Mouse (Mus musculus) lung, postnatal 0 days (tissue): ENCODE results near the gene Uox. TPM values are rescaled to one million over a fixed set of nuclear protein-coding genes. Genes with fewer than 3 reads are reported as not detected.

ENCODE experiments used
- ATAC-seq: fragments of 200-750 bp; cut with Nextera tagmentation; 2 replicates; pipeline ENCODE4 v1.8.0; 2017; ENCODE audit warnings: moderate library complexity
- DNase-seq: peaks from one replicate; pipeline ENCODE4 v3.0.0-alpha.2; 2016; ENCODE audit warnings: low spot score
- H3K27ac ChIP-seq: fragments of 300-500 bp; sonication (generic); 2 replicates; pipeline ENCODE4 v1.5.1; 2014; ENCODE audit warnings: antibody characterized with exemption, mild to moderate bottlenecking, low read length, mixed read lengths
- H3K27me3 ChIP-seq: fragments of 300-500 bp; sonication (generic); replicated peaks from 2 replicates; pipeline ENCODE4 v1.6.1; 2014; ENCODE audit warnings: low read length, mixed read lengths; ENCODE audit not compliant: insufficient read depth
- H3K36me3 ChIP-seq: fragments of 300-500 bp; sonication (generic); 2 replicates; pipeline ENCODE4 v1.6.1; 2014; ENCODE audit warnings: low read length, mixed read lengths; ENCODE audit not compliant: insufficient read depth
- H3K4me1 ChIP-seq: fragments of 300-500 bp; sonication (generic); 2 replicates; pipeline ENCODE4 v1.6.1; 2014; ENCODE audit warnings: antibody characterized with exemption, low read depth, low read length, mixed read lengths; ENCODE audit not compliant: insufficient read depth
- H3K4me2 ChIP-seq: fragments of 300-500 bp; sonication (generic); replicated peaks from 2 replicates; pipeline ENCODE4 v1.6.1; 2014; ENCODE audit warnings: low read depth, mild to moderate bottlenecking, low read length, moderate library complexity, mixed read lengths
- H3K4me3 ChIP-seq: fragments of 300-500 bp; sonication (generic); 2 replicates; pipeline ENCODE4 v1.5.1; 2014; ENCODE audit warnings: low read depth, low read length
- H3K9ac ChIP-seq: fragments of 300-500 bp; sonication (generic); replicated peaks from 2 replicates; pipeline ENCODE4 v1.6.1; 2014; ENCODE audit warnings: low read depth, mild to moderate bottlenecking
- H3K9me3 ChIP-seq: fragments of 300-500 bp; sonication (generic); 2 replicates; pipeline ENCODE4 v1.6.1; 2016; ENCODE audit warnings: low read length, mixed read lengths
- CTCF ChIP-seq: IDR thresholded peaks from 2 replicates; pipeline ENCODE4 v1.5.1; 2016; ENCODE audit warnings: antibody characterized with exemption, mild to moderate bottlenecking
- EP300 ChIP-seq: IDR thresholded peaks from 2 replicates; pipeline ENCODE4 v1.6.1; 2016; ENCODE audit warnings: antibody characterized with exemption, mild to moderate bottlenecking, control low read depth
- WGBS: fragments of 180-500 bp; shearing (Covaris S2); extraction: QIAGEN DNeasy Blood & Tissue Kit; methylation state at CpG from one replicate; pipeline ENCODE4 v1.1.7; 2014; 5-methylcytosine and 5-hydroxymethylcytosine counted together
- polyA plus RNA-seq: library from polyadenylated mRNA; unstranded; fragments of >200 nt; fragmentation: Nextera tagmentation; extraction: Ambion mirVana; gene quantifications from 2 replicates; pipeline ENCODE4 v1.2.1, GENCODE M21; 2015

Gene Uox
- polyA plus RNA-seq: 0.29 and 0.63 TPM in 2 replicates

DNA sequence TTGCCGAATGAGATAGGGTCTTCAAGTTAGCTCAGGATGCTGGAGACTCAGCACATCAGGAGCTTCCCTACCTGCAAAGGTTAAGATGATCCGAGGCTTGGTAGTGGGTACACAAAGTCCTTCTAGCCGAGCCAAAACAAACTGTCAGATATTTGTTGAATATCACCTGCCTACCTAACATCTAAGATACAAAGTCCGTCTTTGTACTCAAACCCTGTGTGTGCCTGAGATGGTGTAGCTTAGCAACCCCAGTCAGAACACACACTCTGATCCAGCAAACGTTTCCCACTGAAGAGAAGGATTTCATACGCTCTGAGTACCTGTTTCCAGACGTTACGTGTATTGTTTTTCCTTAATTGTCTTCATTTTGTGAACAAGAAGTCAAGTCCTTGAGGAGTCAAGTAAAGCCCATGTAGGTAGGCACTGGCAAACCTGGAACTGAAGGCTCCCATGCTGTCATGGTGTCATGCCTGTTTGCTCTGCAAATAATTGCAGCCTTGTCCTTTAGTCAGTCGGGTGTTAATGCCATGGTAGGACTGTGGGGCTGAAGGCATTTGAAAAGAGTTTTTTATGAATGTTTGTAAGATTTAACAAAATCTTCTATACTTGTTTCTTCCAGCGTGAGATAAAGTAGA is at the start of gene Uox:
TSS of gene Uox (plus strand) at position 279 of the 635 bp plus-strand sequence.
- Histone ChIP-seq H3K36me3 (no peaks in the 10 kb centered on the region), H3K4me2 (no peak within 1 kb of the TSS), H3K27me3 (no peaks in the 10 kb centered on the region), H3K4me1 (no peaks in the 10 kb centered on the region), H3K27ac (no peak within 1 kb of the TSS), H3K9ac (no peak within 1 kb of the TSS), H3K9me3 (no peaks in the 10 kb centered on the region), H3K4me3 (no peak within 1 kb of the TSS)
- DNase-seq: no peak
- WGBS: 56% methylated on average over 10 of the region's 10 CpGs
- ATAC-seq: no peak
- TF ChIP-seq EP300 (no peak), CTCF (no peak)

DNA sequence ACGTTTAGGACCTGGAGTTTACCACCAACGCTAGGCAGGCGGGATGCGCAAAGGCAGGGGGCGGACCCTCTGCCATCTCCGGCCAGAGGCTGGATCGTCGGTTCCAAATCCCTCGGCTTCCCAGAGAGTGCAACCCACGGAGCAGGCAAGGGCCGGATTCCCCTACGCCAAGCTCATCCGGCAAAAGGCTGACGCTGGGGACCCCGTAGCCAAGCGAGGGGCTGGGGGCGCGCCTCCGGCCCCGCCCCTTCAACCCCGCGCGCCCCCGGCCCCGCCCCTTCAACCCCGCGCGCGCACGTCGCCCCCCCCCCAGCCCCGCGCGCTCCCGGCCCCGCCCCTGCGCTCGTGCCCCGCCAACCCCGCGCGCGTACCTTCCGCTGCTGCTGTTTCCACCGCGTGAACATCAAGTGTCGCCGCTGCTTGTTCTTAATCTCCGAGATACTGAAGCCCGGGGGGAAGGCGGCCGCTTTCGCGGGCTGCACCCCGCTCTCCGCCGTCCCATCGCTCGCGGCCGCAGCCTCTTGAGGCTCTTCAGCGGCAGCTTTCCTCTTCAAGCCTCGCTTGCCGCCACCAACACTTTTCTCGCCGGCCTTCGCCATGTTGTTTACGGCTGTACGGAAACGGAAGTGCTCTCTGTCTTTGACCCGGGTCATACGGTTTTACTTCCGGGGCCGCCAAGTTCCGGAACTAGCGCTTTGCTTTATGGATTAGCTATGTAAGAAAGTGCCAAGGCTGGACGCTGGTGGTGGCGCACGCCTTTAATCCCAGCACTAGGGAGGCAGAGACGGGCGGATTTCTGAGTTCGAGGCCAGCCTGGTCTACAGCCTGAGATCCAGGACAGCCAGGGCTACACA is 49.2 kb upstream of the Uox start, which contains the start of gene Rpf1:
TSS of gene Rpf1 (minus strand) at position 632 of the 854 bp plus-strand sequence.
- H3K27me3 ChIP-seq: no peaks in the 10 kb centered on the region
- H3K4me1 ChIP-seq: no peaks in the 10 kb centered on the region
- peak; percentile 96 for DNase-seq
- H3K36me3 ChIP-seq: 0 out of 2 replicates have a peak, but pooled peaks cover 14% of the 10 kb centered on the region
- peak within 1 kb of the TSS; percentile 99 for H3K27ac ChIP-seq
- H3K4me2 ChIP-seq: peak within 1 kb of the TSS; percentile 76
- no peak for TF ChIP-seq CTCF
- TF ChIP-seq EP300: peak; percentile 81
- ATAC-seq: peak; percentile 97
- under 1% methylated on average over 62 of the region's 82 CpGs for WGBS
- H3K4me3 ChIP-seq: peak within 1 kb of the TSS; percentile 91
- peak within 1 kb of the TSS; percentile 75 for H3K9ac ChIP-seq
- H3K9me3 ChIP-seq: no peaks in the 10 kb centered on the region

DNA sequence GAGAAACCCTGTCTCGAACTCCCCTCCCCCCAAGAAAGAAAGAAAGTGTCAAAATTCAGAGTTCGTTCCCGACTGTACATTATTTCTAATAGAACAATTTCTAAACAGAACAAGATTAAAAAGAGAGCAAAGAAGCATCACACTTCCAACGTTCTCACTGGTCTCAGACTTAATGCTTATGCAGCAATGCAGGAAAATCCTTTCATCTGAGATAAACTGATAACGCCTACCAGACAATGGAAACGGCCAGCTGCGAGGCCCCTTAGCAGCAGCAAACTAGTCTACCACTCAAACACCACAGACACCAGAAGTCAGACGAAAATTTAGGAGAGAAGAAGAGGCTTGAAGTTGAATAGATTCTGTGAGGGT is 48.6 kb upstream of the Uox start:
- no peak for ATAC-seq

DNA sequence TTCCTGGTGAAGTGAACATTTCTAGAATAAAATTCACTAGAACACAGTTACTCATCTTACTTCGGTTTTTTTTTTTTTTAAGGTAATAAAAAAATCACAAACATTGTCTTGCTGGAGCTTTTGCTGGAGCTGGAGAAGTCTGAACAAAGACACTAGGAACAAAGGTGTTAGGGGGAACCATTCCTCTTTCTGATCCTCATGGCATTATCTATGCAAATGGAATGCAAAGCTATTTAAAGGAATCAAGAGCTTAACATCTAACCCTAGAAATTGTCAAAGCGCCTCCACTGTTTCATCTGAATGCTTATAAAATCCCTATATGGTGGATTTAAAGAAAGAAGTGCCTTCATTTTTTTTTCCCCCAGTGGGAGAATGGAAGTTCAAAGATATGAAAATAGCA is 41.9 kb upstream of the Uox start:
- no peaks in the 10 kb centered on the region for H3K9me3 ChIP-seq
- TF ChIP-seq EP300: no peak
- no peak for TF ChIP-seq CTCF
- H3K4me1 ChIP-seq: no peaks in the 10 kb centered on the region
- DNase-seq (no peak), ATAC-seq (no peak)
- H3K4me3 ChIP-seq: no peak overlapping the region
- H3K27ac ChIP-seq: no peak overlapping the region
- no peaks in the 10 kb centered on the region for H3K27me3 ChIP-seq
- WGBS: 45% methylated on average over 2 of the region's 2 CpGs
- no peak overlapping the region for H3K9ac ChIP-seq
- no peak overlapping the region for H3K4me2 ChIP-seq
- no peaks in the 10 kb centered on the region for H3K36me3 ChIP-seq

More for the DNA sequence above, 48.6 kb upstream of the Uox start:
- TF ChIP-seq CTCF (no peak), EP300 (no peak)
- DNase-seq: no peak
- Histone ChIP-seq H3K4me3 (peak overlapping the region; percentile 91), H3K9me3 (no peaks in the 10 kb centered on the region), H3K27ac (peak overlapping the region; percentile 99), H3K36me3 (0 out of 2 replicates have a peak, but pooled peaks cover 14% of the 10 kb centered on the region), H3K4me2 (peak overlapping the region; percentile 76), H3K4me1 (no peaks in the 10 kb centered on the region), H3K9ac (peak overlapping the region; percentile 75), H3K27me3 (no peaks in the 10 kb centered on the region)
- WGBS: 8% methylated on average over 8 of the region's 8 CpGs

DNA sequence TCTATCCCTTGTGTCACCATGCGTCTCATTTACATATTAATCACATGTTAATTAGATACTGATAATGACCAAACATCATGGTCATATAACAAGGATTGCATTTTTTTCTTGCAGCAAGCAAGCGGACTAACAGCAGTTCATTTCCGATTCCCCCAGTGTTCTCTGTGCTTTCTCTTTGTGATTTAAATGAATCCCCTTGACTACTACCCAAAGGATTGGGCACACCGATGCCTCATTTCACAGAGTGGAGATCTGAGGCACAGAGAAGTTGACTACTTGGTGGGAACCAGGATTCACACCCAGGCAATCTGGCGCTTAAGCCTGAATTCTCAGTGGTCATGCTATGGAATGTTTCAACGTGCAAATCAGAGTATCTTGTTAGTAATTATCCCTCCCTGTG is 35.2 kb upstream of the Uox start:
- H3K4me1 ChIP-seq: no peaks in the 10 kb centered on the region
- no peaks in the 10 kb centered on the region for H3K27me3 ChIP-seq
- H3K27ac ChIP-seq: no peak overlapping the region
- no peak overlapping the region for H3K4me3 ChIP-seq
- DNase-seq: no peak
- no peak for ATAC-seq
- WGBS: 63% methylated on average over 6 of the region's 6 CpGs
- no peak for TF ChIP-seq EP300
- no peak for TF ChIP-seq CTCF
- H3K9me3 ChIP-seq: no peaks in the 10 kb centered on the region
- no peaks in the 10 kb centered on the region for H3K36me3 ChIP-seq
- H3K9ac ChIP-seq: no peak overlapping the region
- H3K4me2 ChIP-seq: no peak overlapping the region

- no peaks in the 10 kb centered on the region for H3K27me3 ChIP-seq
- 32% methylated on average over 4 of the region's 4 CpGs for WGBS
- H3K4me1 ChIP-seq: no peaks in the 10 kb centered on the region
- no peak overlapping the region for H3K9ac ChIP-seq
- no peaks in the 10 kb centered on the region for H3K9me3 ChIP-seq
- H3K4me3 ChIP-seq: no peak overlapping the region
- no peaks in the 10 kb centered on the region for H3K36me3 ChIP-seq
- TF ChIP-seq EP300: no peak
- TF ChIP-seq CTCF: no peak
- DNase-seq: peak; percentile 15
- no peak overlapping the region for H3K4me2 ChIP-seq
- no peak overlapping the region for H3K27ac ChIP-seq
- ATAC-seq: no peak
Measured at GRCm38 (mm10) chr3:146540521-146541273, 29.5 kb upstream of the Uox start.
